Mouse (Mus musculus): Measurements from ENCODE around the gene Ms4a12. TPM values are rescaled to one million over a fixed set of nuclear protein-coding genes. Genes with fewer than 3 reads are reported as not detected.

Gene Ms4a12
- polyA plus RNA-seq, 1 experiment, result not detected

GRCm38 (mm10) chr19:11184121-11184520 is 48.1 kb downstream of the Ms4a12 start:
- Histone ChIP-seq H3K4me3 (ENCODE audit: insufficient read depth, poor library complexity, severe bottlenecking) (no peak overlapping the region), H3ac (ENCODE audit: control insufficient read depth, insufficient read length, low read depth) (no peak overlapping the region), H3K79me3 (ENCODE audit: low read depth) (no peaks in the 10 kb centered on the region), H3K36me3 (ENCODE audit: control insufficient read depth, insufficient read depth) (no peaks in the 10 kb centered on the region), H3K79me2 (ENCODE audit: control insufficient read depth, insufficient read depth) (no peaks in the 10 kb centered on the region), H3K27me3 (ENCODE audit: control insufficient read depth, insufficient read depth, insufficient read length) (no peaks in the 10 kb centered on the region)
- TF ChIP-seq FOSL1 (IDR thresholded peaks at IDR 0.05; ENCODE audit: insufficient read depth, low read length, poor library complexity, severe bottlenecking) (no peak), MYOD1 (IDR thresholded peaks at IDR 0.05; ENCODE audit: control insufficient read depth, insufficient read length, low read depth) (no peak), CEBPB (IDR thresholded peaks at IDR 0.05; ENCODE audit: low read depth) (no peak), MYOG (IDR thresholded peaks at IDR 0.05; ENCODE audit: control insufficient read depth, extremely low read depth, insufficient read length) (no peak), CTCF (IDR thresholded peaks at IDR 0.05; ENCODE audit: control insufficient read depth, insufficient read depth, insufficient read length) (no peak), USF1 (IDR thresholded peaks at IDR 0.05; ENCODE audit: low read depth) (no peak), MAX (IDR thresholded peaks at IDR 0.05) (no peak)

- Histone ChIP-seq H3ac (ENCODE audit: control insufficient read depth, insufficient read length, low read depth) (no peak overlapping the region), H3K36me3 (ENCODE audit: control insufficient read depth, insufficient read depth) (no peaks in the 10 kb centered on the region), H3K27me3 (ENCODE audit: control insufficient read depth, insufficient read depth, insufficient read length) (no peaks in the 10 kb centered on the region), H3K4me3 (ENCODE audit: insufficient read depth, poor library complexity, severe bottlenecking) (no peak overlapping the region), H3K79me3 (ENCODE audit: low read depth) (no peaks in the 10 kb centered on the region), H3K79me2 (ENCODE audit: control insufficient read depth, insufficient read depth) (no peaks in the 10 kb centered on the region)
- no peak for TF ChIP-seq MAX (IDR thresholded peaks at IDR 0.05)
Observed at GRCm38 (mm10) chr19:11177464-11177863, 54.8 kb downstream of the Ms4a12 start.

- no peaks in the 10 kb centered on the region for H3K79me2 ChIP-seq (ENCODE audit: control insufficient read depth, insufficient read depth)
- H3K36me3 ChIP-seq (ENCODE audit: control insufficient read depth, insufficient read depth), result no peaks in the 10 kb centered on the region
- H3K4me3 ChIP-seq (ENCODE audit: insufficient read depth, poor library complexity, severe bottlenecking), result no peak within 1 kb of the TSS
- H3K27me3 ChIP-seq (ENCODE audit: control insufficient read depth, insufficient read depth, insufficient read length), result no peaks in the 10 kb centered on the region
- TF ChIP-seq CEBPB (IDR thresholded peaks at IDR 0.05; ENCODE audit: low read depth) (no peak), FOSL1 (IDR thresholded peaks at IDR 0.05; ENCODE audit: insufficient read depth, low read length, poor library complexity, severe bottlenecking) (no peak), MAX (IDR thresholded peaks at IDR 0.05) (no peak), CTCF (IDR thresholded peaks at IDR 0.05; ENCODE audit: control insufficient read depth, insufficient read depth, insufficient read length) (no peak), MYOG (IDR thresholded peaks at IDR 0.05; ENCODE audit: control insufficient read depth, extremely low read depth, insufficient read length) (no peak), MYOD1 (IDR thresholded peaks at IDR 0.05; ENCODE audit: control insufficient read depth, insufficient read length, low read depth) (no peak), USF1 (IDR thresholded peaks at IDR 0.05; ENCODE audit: low read depth) (no peak)
- no peak within 1 kb of the TSS for H3ac ChIP-seq (ENCODE audit: control insufficient read depth, insufficient read length, low read depth)
- H3K79me3 ChIP-seq (ENCODE audit: low read depth), result no peaks in the 10 kb centered on the region
Observed at GRCm38 (mm10) chr19:11165172-11165571, 67.1 kb downstream of the Ms4a12 start, which contains the start of gene 1700025F22Rik. 1700025F22Rik (minus strand) TSS chr19:11165320.

Other genes starting within 250 kb of the Ms4a12 start
- not detected for gene Ms4a15, start 239.2 kb downstream of the Ms4a12 start, polyA plus RNA-seq (2012; fragmentation: generic; extraction: Trizol)
- not detected for gene Ms4a18, start 214.4 kb downstream of the Ms4a12 start, polyA plus RNA-seq (2012; fragmentation: generic; extraction: Trizol)
- gene Ms4a8a, start 151.3 kb downstream of the Ms4a12 start, polyA plus RNA-seq (2012; fragmentation: generic; extraction: Trizol), result not detected
- gene 1700017D01Rik, start 101.6 kb downstream of the Ms4a12 start, polyA plus RNA-seq (2012; fragmentation: generic; extraction: Trizol), result not detected
- not detected for gene 1700025F22Rik, start 67.1 kb downstream of the Ms4a12 start, polyA plus RNA-seq (2012; fragmentation: generic; extraction: Trizol)
- not detected for gene Ms4a13, start 35.7 kb downstream of the Ms4a12 start, polyA plus RNA-seq (2012; fragmentation: generic; extraction: Trizol)
- gene Ms4a1, start 33.8 kb upstream of the Ms4a12 start, polyA plus RNA-seq (2012; fragmentation: generic; extraction: Trizol), result not detected
- gene Ms4a5, start 51.4 kb upstream of the Ms4a12 start, polyA plus RNA-seq (2012; fragmentation: generic; extraction: Trizol), result not detected
- not detected for gene Ms4a14, start 82.0 kb upstream of the Ms4a12 start, polyA plus RNA-seq (2012; fragmentation: generic; extraction: Trizol)
- gene Ms4a7, start 103.7 kb upstream of the Ms4a12 start, polyA plus RNA-seq (2012; fragmentation: generic; extraction: Trizol), result not detected
- gene Ms4a4a, start 143.1 kb upstream of the Ms4a12 start, polyA plus RNA-seq (2012; fragmentation: generic; extraction: Trizol), result not detected
- not detected for gene Ms4a4c, start 172.3 kb upstream of the Ms4a12 start, polyA plus RNA-seq (2012; fragmentation: generic; extraction: Trizol)
- not detected for gene Ms4a4b, start 211.1 kb upstream of the Ms4a12 start, polyA plus RNA-seq (2012; fragmentation: generic; extraction: Trizol)
- not detected for gene Ms4a6c, start 236.9 kb upstream of the Ms4a12 start, polyA plus RNA-seq (2012; fragmentation: generic; extraction: Trizol)

All from C2C12 (cell line).